Comparison of ENCODE assay signal across 9 mouse cellular contexts in the genomic region with DNA sequence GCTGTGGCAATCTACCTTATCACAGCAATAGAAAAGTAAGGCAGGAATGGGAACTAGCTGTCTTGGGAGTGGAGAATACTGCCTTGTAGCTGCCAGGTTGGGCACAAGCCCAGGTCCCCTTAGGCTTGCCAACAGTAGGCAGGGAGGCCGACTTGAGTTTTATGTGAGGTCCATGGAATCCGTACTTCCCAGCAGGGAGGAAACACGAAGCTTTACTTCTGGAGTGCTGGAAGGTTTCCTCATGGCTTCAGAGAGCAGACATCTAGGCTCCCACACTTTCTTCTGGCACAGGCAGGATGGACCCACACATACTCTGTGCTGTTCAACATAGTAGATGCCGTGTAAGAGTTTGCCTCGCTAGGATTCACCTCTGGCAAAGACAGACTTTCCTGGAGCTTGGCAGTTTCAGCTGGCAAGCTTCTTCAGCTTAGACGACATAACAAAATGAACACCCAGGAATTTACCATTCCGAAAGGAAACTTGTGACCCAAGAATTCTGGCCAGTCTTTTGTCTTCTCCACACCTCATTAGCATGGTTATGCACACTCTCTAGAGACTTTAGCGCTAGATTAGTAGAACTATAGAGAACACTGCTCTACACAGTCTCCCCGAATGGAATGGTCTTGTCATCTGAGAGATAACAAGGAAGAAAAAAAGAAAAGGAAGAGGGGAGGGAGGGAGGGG.
DNase-seq lines count a peak whose midpoint lies in the region; ATAC-seq lines count a peak whose summit lies in the region.
"Had no signal": no experiment of that assay in that cellular context is flagged by ENCODE, and none has a peak within 500 bp of the region (broad histone marks: within the 10 kb centered on the region; RNA-seq: fewer than 3 reads in every experiment).

No protein-coding gene starts in this region.

- no peak overlapping the region for H3K4me3 ChIP-seq in hindbrain, embryonic 15.5 days
- no peak overlapping the region for H3K4me3 ChIP-seq in hindbrain, embryonic 12.5 days
- no peak overlapping the region for H3K4me3 ChIP-seq in liver, embryonic 12.5 days
- H3K4me3 ChIP-seq: embryonic facial prominence, embryonic 12.5 days had no signal

- no peaks in the 10 kb centered on the region for H3K27me3 ChIP-seq in hindbrain, embryonic 15.5 days
- no peaks in the 10 kb centered on the region for H3K27me3 ChIP-seq in hindbrain, embryonic 12.5 days
- no peaks in the 10 kb centered on the region for H3K27me3 ChIP-seq in liver, embryonic 12.5 days (replicated peaks)
- H3K27me3 ChIP-seq: embryonic facial prominence, embryonic 12.5 days had no signal

- WGBS in hindbrain, embryonic 15.5 days = 54% methylated on average over 9 of the region's 9 CpGs
- 70% methylated on average over 9 of the region's 9 CpGs for WGBS in hindbrain, embryonic 12.5 days
- 73% methylated on average over 9 of the region's 9 CpGs for WGBS in liver, embryonic 12.5 days (ENCODE audit: insufficient replicate concordance)

- H3K27ac ChIP-seq in hindbrain, embryonic 15.5 days (replicated peaks) = peak overlapping the region; percentile 12; the same call in 1 of the 2 replicates
- H3K27ac ChIP-seq in hindbrain, embryonic 12.5 days = no peak overlapping the region
- no peak overlapping the region for H3K27ac ChIP-seq in liver, embryonic 12.5 days
- H3K27ac ChIP-seq: embryonic facial prominence, embryonic 12.5 days had no signal

- no peak overlapping the region for H3K4me2 ChIP-seq in hindbrain, embryonic 15.5 days
- no peak overlapping the region for H3K4me2 ChIP-seq in hindbrain, embryonic 12.5 days (replicated peaks)
- H3K4me2 ChIP-seq in liver, embryonic 12.5 days = no peak overlapping the region
- H3K4me2 ChIP-seq: embryonic facial prominence, embryonic 12.5 days had no signal

- no peaks in the 10 kb centered on the region for H3K4me1 ChIP-seq in hindbrain, embryonic 15.5 days (replicated peaks)
- 0 out of 2 replicates have a peak, but pooled peaks cover 3% of the 10 kb centered on the region for H3K4me1 ChIP-seq in hindbrain, embryonic 12.5 days
- peaks cover 2% of the 10 kb centered on the region for H3K4me1 ChIP-seq in liver, embryonic 12.5 days
- H3K4me1 ChIP-seq: embryonic facial prominence, embryonic 12.5 days had no signal

- H3K9me3 ChIP-seq in hindbrain, embryonic 15.5 days = no peaks in the 10 kb centered on the region
- peaks cover 5% of the 10 kb centered on the region for H3K9me3 ChIP-seq in hindbrain, embryonic 12.5 days (replicated peaks)
- no peaks in the 10 kb centered on the region for H3K9me3 ChIP-seq in liver, embryonic 12.5 days (replicated peaks)

- no peaks in the 10 kb centered on the region for H3K36me3 ChIP-seq in hindbrain, embryonic 15.5 days
- H3K36me3 ChIP-seq in hindbrain, embryonic 12.5 days = no peaks in the 10 kb centered on the region
- H3K36me3 ChIP-seq in liver, embryonic 12.5 days = 0 out of 2 replicates have a peak, but pooled peaks cover 3% of the 10 kb centered on the region
- H3K36me3 ChIP-seq: embryonic facial prominence, embryonic 12.5 days had no signal

- ATAC-seq in hindbrain, embryonic 15.5 days (ENCODE audit: low FRiP score, low read depth) = peak; percentile 73
- no peak for ATAC-seq in hindbrain, embryonic 12.5 days (ENCODE audit: low FRiP score)
- no peak for ATAC-seq in liver, embryonic 12.5 days

- H3K9ac ChIP-seq in hindbrain, embryonic 15.5 days = no peak overlapping the region
- no peak overlapping the region for H3K9ac ChIP-seq in hindbrain, embryonic 12.5 days
- H3K9ac ChIP-seq in liver, embryonic 12.5 days = no peak overlapping the region
- H3K9ac ChIP-seq: embryonic facial prominence, embryonic 12.5 days had no signal

- DNase-seq in right cerebral cortex, adult 2 months (ENCODE audit: low spot score in 2 of 2) = peak; percentile 21 to 26
- no peak for DNase-seq in right cerebral cortex, postnatal 36 days (ENCODE audit: low spot score in 2 of 2)
- DNase-seq in cerebellum, adult 9-11 months = peak; percentile 31
- DNase-seq in skeletal muscle tissue, adult 2 months (ENCODE audit: low read depth, low spot score) = peak; percentile 30
- DNase-seq: thymus, postnatal 4 days had no signal

Comparison
In these comparisons a context has a peak if more than half of its experiments do, and no peak if none do; other contexts are left out.
1. DNase-seq: peak in right cerebral cortex, adult 2 months (2 of 2), cerebellum, adult 9-11 months (single experiment) and skeletal muscle tissue, adult 2 months (single experiment); none in right cerebral cortex, postnatal 36 days (0 of 2).